Mouse (Mus musculus) myocyte (in vitro differentiated cells): Measurements from ENCODE around the gene Pard3b. TPM values are rescaled to one million over a fixed set of nuclear protein-coding genes. Genes with fewer than 3 reads are reported as not detected.

Source experiments
- H3K27me3 ChIP-seq: one replicate; pipeline ENCODE4 v1.6.1; 2011; ENCODE audit not compliant: control insufficient read depth, insufficient read depth, insufficient read length
- H3K36me3 ChIP-seq: one replicate; pipeline ENCODE4 v1.6.1; 2011; ENCODE audit not compliant: control insufficient read depth, insufficient read depth
- H3K4me2 ChIP-seq: one replicate; pipeline ENCODE4 v1.6.1; 2011; ENCODE audit warnings: low read depth, control low read depth
- H3K4me3 ChIP-seq: one replicate; pipeline ENCODE4 v1.5.1; 2011; ENCODE audit warnings: mild to moderate bottlenecking, control low read depth, moderate library complexity
- H3K79me2 ChIP-seq: one replicate; pipeline ENCODE4 v1.6.1; 2011; ENCODE audit not compliant: control insufficient read depth, insufficient read depth
- H3ac ChIP-seq: one replicate; pipeline ENCODE4 v1.6.1; 2011; ENCODE audit not compliant: control insufficient read depth, insufficient read length
- CEBPB ChIP-seq: IDR thresholded peaks from 2 replicates; pipeline ENCODE4 v1.6.1; 2011; ENCODE audit warnings: mild to moderate bottlenecking, moderate library complexity; ENCODE audit not compliant: poor library complexity, insufficient read depth, severe bottlenecking
- E2F4 ChIP-seq: IDR thresholded peaks from one replicate; pipeline ENCODE4 v1.6.1; 2011; ENCODE audit warnings: mild to moderate bottlenecking, control low read depth, moderate library complexity; ENCODE audit not compliant: insufficient read depth
- MAX ChIP-seq: IDR thresholded peaks from one replicate; pipeline ENCODE4 v1.6.1; 2011; ENCODE audit warnings: low read depth, mild to moderate bottlenecking, control low read depth
- MYOD1 ChIP-seq, 3 experiments: IDR thresholded peaks; one replicate each; pipeline ENCODE4 v1.6.1; 2011; ENCODE audit warnings: control low read depth in 2 of 3, low read depth in 2 of 3, mild to moderate bottlenecking in 2 of 3, moderate library complexity in 1 of 3; ENCODE audit not compliant: insufficient read length in 2 of 3, control insufficient read depth in 1 of 3
- MYOG ChIP-seq, 3 experiments: IDR thresholded peaks; one replicate each; pipeline ENCODE4 v1.6.1; 2011; ENCODE audit warnings: control low read depth in 2 of 3, low read depth in 2 of 3, mild to moderate bottlenecking in 2 of 3; ENCODE audit not compliant: insufficient read length in 2 of 3, control insufficient read depth in 1 of 3, insufficient read depth in 1 of 3
- POLR2A ChIP-seq: IDR thresholded peaks from one replicate; pipeline ENCODE4 v1.6.1; 2011; ENCODE audit warnings: low read depth, mild to moderate bottlenecking, control low read depth, moderate library complexity; ENCODE audit not compliant: insufficient read length
- POLR2AphosphoS2 ChIP-seq: IDR thresholded peaks from one replicate; pipeline ENCODE4 v1.6.1; 2011; ENCODE audit warnings: low read depth, control low read depth; ENCODE audit not compliant: insufficient read length
- REST ChIP-seq: IDR thresholded peaks from one replicate; pipeline ENCODE4 v1.6.1; 2011; ENCODE audit warnings: mild to moderate bottlenecking, control low read depth, moderate library complexity; ENCODE audit not compliant: insufficient read depth, insufficient read length
- SRF ChIP-seq: IDR thresholded peaks from one replicate; pipeline ENCODE4 v1.6.1; 2011; ENCODE audit warnings: low read depth; ENCODE audit not compliant: control insufficient read depth, insufficient read length
- TCF12 ChIP-seq: IDR thresholded peaks from one replicate; pipeline ENCODE4 v1.6.1; 2011; ENCODE audit warnings: mild to moderate bottlenecking, control low read depth; ENCODE audit not compliant: poor library complexity, insufficient read depth, severe bottlenecking
- TCF3 ChIP-seq: IDR thresholded peaks from one replicate; pipeline ENCODE4 v1.6.1; 2011; ENCODE audit warnings: low read depth, control low read depth; ENCODE audit not compliant: insufficient read length
- USF1 ChIP-seq: IDR thresholded peaks from one replicate; pipeline ENCODE4 v1.6.1; 2011; ENCODE audit warnings: low read depth, mild to moderate bottlenecking, control low read depth, moderate library complexity
- polyA plus RNA-seq: library from polyadenylated mRNA; unstranded; fragments of >200 nt; fragmentation: generic; extraction: Trizol; gene quantifications from one replicate; pipeline ENCODE4 v1.2.1, GENCODE M21; 2012; ENCODE audit warnings: missing spikeins

Gene Pard3b
- polyA plus RNA-seq, 1 experiment = 0.17 TPM

- Histone ChIP-seq H3K4me3 (no peak overlapping the region), H3K79me2 (no peaks in the 10 kb centered on the region), H3K36me3 (no peaks in the 10 kb centered on the region), H3K4me2 (no peak overlapping the region), H3ac (no peak overlapping the region), H3K27me3 (no peaks in the 10 kb centered on the region)
- TF ChIP-seq E2F4 (no peak), TCF12 (no peak), TCF3 (no peak), REST (no peak), MAX (no peak), CEBPB (no peak), POLR2A (no peak), SRF (no peak), MYOD1 (IDR thresholded peaks at IDR 0.05; ENCODE audit: control insufficient read depth in 1 of 3, insufficient read length in 2 of 3, low read depth in 2 of 3) (no peak), POLR2AphosphoS2 (no peak), MYOG (IDR thresholded peaks at IDR 0.05; ENCODE audit: control insufficient read depth in 1 of 3, insufficient read depth in 1 of 3, insufficient read length in 2 of 3, low read depth in 2 of 3) (no peak), USF1 (no peak)
These were observed 257.4 kb downstream of the Pard3b start for GRCm38 (mm10) chr1:61896048-61896447.

GRCm38 (mm10) chr1:61903271-61904007, 264.8 kb downstream of the Pard3b start:
- TF ChIP-seq POLR2A = no peak
- TF ChIP-seq CEBPB = no peak
- TF ChIP-seq TCF3 = no peak
- no peak for TF ChIP-seq E2F4
- no peak for TF ChIP-seq SRF
- TF ChIP-seq MAX = no peak
- TF ChIP-seq POLR2AphosphoS2 = no peak
- no peak for TF ChIP-seq MYOD1 (IDR thresholded peaks at IDR 0.05; ENCODE audit: control insufficient read depth in 1 of 3, insufficient read length in 2 of 3, low read depth in 2 of 3)
- TF ChIP-seq REST = no peak
- no peak for TF ChIP-seq USF1
- TF ChIP-seq TCF12 = no peak
- TF ChIP-seq MYOG (IDR thresholded peaks at IDR 0.05; ENCODE audit: control insufficient read depth in 1 of 3, insufficient read depth in 1 of 3, insufficient read length in 2 of 3, low read depth in 2 of 3) = no peak
- no peaks in the 10 kb centered on the region for H3K36me3 ChIP-seq

GRCm38 (mm10) chr1:61904036-61904435, 265.4 kb downstream of the Pard3b start:
- Histone ChIP-seq H3K4me2 (no peak overlapping the region), H3K36me3 (no peaks in the 10 kb centered on the region), H3ac (no peak overlapping the region), H3K4me3 (no peak overlapping the region), H3K79me2 (no peaks in the 10 kb centered on the region), H3K27me3 (no peaks in the 10 kb centered on the region)
- TF ChIP-seq TCF3 (no peak), MAX (no peak), USF1 (no peak), E2F4 (no peak), REST (no peak), POLR2A (no peak)

More at GRCm38 (mm10) chr1:61903271-61904007, 264.8 kb downstream of the Pard3b start:
- H3K4me3 ChIP-seq = no peak overlapping the region
- no peak overlapping the region for H3K4me2 ChIP-seq
- no peaks in the 10 kb centered on the region for H3K27me3 ChIP-seq
- H3K79me2 ChIP-seq = no peaks in the 10 kb centered on the region
- H3ac ChIP-seq = no peak overlapping the region

GRCm38 (mm10) chr1:61912931-61913330, 274.3 kb downstream of the Pard3b start:
- H3K4me2 ChIP-seq = no peak overlapping the region
- TF ChIP-seq TCF3 (no peak), POLR2AphosphoS2 (no peak), MAX (no peak), USF1 (no peak), MYOG (IDR thresholded peaks at IDR 0.05; ENCODE audit: control insufficient read depth in 1 of 3, insufficient read depth in 1 of 3, insufficient read length in 2 of 3, low read depth in 2 of 3) (no peak), CEBPB (no peak), MYOD1 (IDR thresholded peaks at IDR 0.05; ENCODE audit: control insufficient read depth in 1 of 3, insufficient read length in 2 of 3, low read depth in 2 of 3) (no peak), TCF12 (no peak), E2F4 (no peak), POLR2A (no peak), REST (no peak), SRF (no peak)

DNA sequence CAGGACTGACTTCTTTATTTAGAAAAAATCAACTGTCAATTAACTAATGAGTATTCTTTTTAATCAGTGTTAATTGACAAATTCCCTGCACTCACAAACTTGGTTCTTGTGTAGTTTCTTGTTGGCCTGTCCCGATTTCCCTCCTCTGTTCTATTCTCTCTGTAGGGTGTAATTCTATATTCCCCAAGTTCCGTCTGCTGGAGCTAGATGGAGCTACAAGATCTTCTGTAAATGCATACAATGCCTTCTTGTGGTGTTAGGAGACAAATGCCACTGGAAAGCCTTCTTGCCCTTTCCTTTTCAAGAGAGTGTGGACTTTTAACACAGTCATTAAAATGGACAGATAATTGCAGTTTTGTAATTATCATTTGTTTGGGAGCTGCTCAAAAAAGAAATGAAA, 286.3 kb downstream of the Pard3b start:
- Histone ChIP-seq H3K79me2 (no peaks in the 10 kb centered on the region), H3K4me2 (no peak overlapping the region), H3K27me3 (no peaks in the 10 kb centered on the region), H3K36me3 (no peaks in the 10 kb centered on the region), H3K4me3 (no peak overlapping the region), H3ac (no peak overlapping the region)
- TF ChIP-seq TCF12 (no peak), USF1 (no peak), E2F4 (no peak)

More at GRCm38 (mm10) chr1:61912931-61913330, 274.3 kb downstream of the Pard3b start:
- H3K36me3 ChIP-seq = no peaks in the 10 kb centered on the region
- no peaks in the 10 kb centered on the region for H3K27me3 ChIP-seq
- no peaks in the 10 kb centered on the region for H3K79me2 ChIP-seq
- H3K4me3 ChIP-seq = no peak overlapping the region
- no peak overlapping the region for H3ac ChIP-seq
